Mouse (Mus musculus) urinary bladder, postnatal 10 days (tissue): ENCODE results near the gene Tbc1d12.
A peak's percentile ranks its signal among the peaks of the same experiment; 100 is the strongest.
"Not testable (repeated sequence)": the region's sequence is repeated elsewhere in the genome, so short reads cannot be mapped to it uniquely, and the experiment has no call there.

ENCODE experiments used
- DNase-seq: peaks from one replicate; pipeline ENCODE4 v3.0.0; 2022; ENCODE audit warnings: low spot score

The Tbc1d12 gene

GRCm38 (mm10) chr19:38836438-38837170 is at the start of gene Tbc1d12:
TSS of gene Tbc1d12 (plus strand) at chr19:38836579.
- DNase-seq: peak; percentile 67

- no peak for DNase-seq
Observed at GRCm38 (mm10) chr19:38787756-38788155, 48.6 kb upstream of the Tbc1d12 start.

- no peak for DNase-seq
Observed at GRCm38 (mm10) chr19:38793563-38794045, 42.8 kb upstream of the Tbc1d12 start.

GRCm38 (mm10) chr19:38796546-38796945 is 39.8 kb upstream of the Tbc1d12 start:
- DNase-seq: no peak

- DNase-seq: no peak
Observed at GRCm38 (mm10) chr19:38798291-38798690, 38.1 kb upstream of the Tbc1d12 start.

GRCm38 (mm10) chr19:38798801-38799200 is 37.6 kb upstream of the Tbc1d12 start:
- DNase-seq: no peak

GRCm38 (mm10) chr19:38818191-38818590 is 18.2 kb upstream of the Tbc1d12 start:
- no peak for DNase-seq

- DNase-seq: peak; percentile 82
Observed at GRCm38 (mm10) chr19:38818766-38819426, 17.5 kb upstream of the Tbc1d12 start, which contains the start of gene Noc3l. TSS of gene Noc3l (minus strand) at chr19:38819237.

- DNase-seq: no peak
Observed at GRCm38 (mm10) chr19:38819427-38819802, 17.0 kb upstream of the Tbc1d12 start.

- DNase-seq: no peak
Observed at GRCm38 (mm10) chr19:38820186-38820804, 16.1 kb upstream of the Tbc1d12 start.

GRCm38 (mm10) chr19:38833224-38833623 is 3.2 kb upstream of the Tbc1d12 start:
- DNase-seq: no peak

- DNase-seq: no peak
Observed at GRCm38 (mm10) chr19:38836084-38836437, 318 bp upstream of the Tbc1d12 start.

GRCm38 (mm10) chr19:38837171-38837641 is 827 bp downstream of the Tbc1d12 start:
- DNase-seq: peak; percentile 12

- DNase-seq: no peak
Observed at GRCm38 (mm10) chr19:38844817-38845216, 8.4 kb downstream of the Tbc1d12 start.

GRCm38 (mm10) chr19:38846373-38846772 is 10.0 kb downstream of the Tbc1d12 start:
- DNase-seq: no peak

- no peak for DNase-seq
Observed at GRCm38 (mm10) chr19:38858224-38858623, 21.8 kb downstream of the Tbc1d12 start.

- no peak for DNase-seq
Observed at GRCm38 (mm10) chr19:38862523-38862922, 26.1 kb downstream of the Tbc1d12 start.

- DNase-seq: not testable (repeated sequence)
Observed at GRCm38 (mm10) chr19:38874825-38875224, 38.4 kb downstream of the Tbc1d12 start.

- no peak for DNase-seq
Observed at GRCm38 (mm10) chr19:38880300-38880699, 43.9 kb downstream of the Tbc1d12 start.

GRCm38 (mm10) chr19:38901146-38902135 is 65.1 kb downstream of the Tbc1d12 start:
- DNase-seq: no peak

- DNase-seq: no peak
Observed at GRCm38 (mm10) chr19:38902501-38902900, 66.1 kb downstream of the Tbc1d12 start.

- DNase-seq: no peak
Observed at GRCm38 (mm10) chr19:38913786-38914185, 77.4 kb downstream of the Tbc1d12 start.
